Mouse (Mus musculus) hindbrain, embryonic 12.5 days (tissue): ENCODE results near the gene St6galnac3. TPM values are rescaled to one million over a fixed set of nuclear protein-coding genes. Genes with fewer than 3 reads are reported as not detected.

Experiments
- ATAC-seq: fragments of 200-750 bp; cut with Nextera tagmentation; 2 replicates; pipeline ENCODE4 v1.8.0; 2017; ENCODE audit warnings: moderate TSS enrichment; ENCODE audit not compliant: low FRiP score
- H3K27ac ChIP-seq: fragments of 300-500 bp; sonication (generic); 2 replicates; pipeline ENCODE4 v1.5.1; 2016; ENCODE audit warnings: mild to moderate bottlenecking
- H3K27me3 ChIP-seq: fragments of 300-500 bp; sonication (generic); 2 replicates; pipeline ENCODE4 v1.6.1; 2016; ENCODE audit warnings: mild to moderate bottlenecking
- H3K36me3 ChIP-seq: fragments of 300-500 bp; sonication (generic); 2 replicates; pipeline ENCODE4 v1.6.1; 2016; ENCODE audit warnings: mild to moderate bottlenecking
- H3K4me1 ChIP-seq: fragments of 300-500 bp; sonication (generic); 2 replicates; pipeline ENCODE4 v1.6.1; 2016
- H3K4me2 ChIP-seq: fragments of 300-500 bp; sonication (generic); replicated peaks from 2 replicates; pipeline ENCODE4 v1.6.1; 2016; ENCODE audit warnings: mild to moderate bottlenecking
- H3K4me3 ChIP-seq: fragments of 300-500 bp; sonication (generic); 2 replicates; pipeline ENCODE4 v1.5.1; 2016; ENCODE audit warnings: mild to moderate bottlenecking
- H3K9ac ChIP-seq: fragments of 300-500 bp; sonication (generic); 2 replicates; pipeline ENCODE4 v1.6.1; 2016; ENCODE audit warnings: mild to moderate bottlenecking, moderate library complexity
- H3K9me3 ChIP-seq: fragments of 300-500 bp; sonication (generic); replicated peaks from 2 replicates; pipeline ENCODE4 v1.6.1; 2016; ENCODE audit warnings: mild to moderate bottlenecking
- WGBS: fragments of 180-500 bp; shearing (Covaris S2); methylation state at CpG from one replicate; pipeline ENCODE4 v1.1.7; 2016; 5-methylcytosine and 5-hydroxymethylcytosine counted together
- polyA plus RNA-seq: library from polyadenylated mRNA; unstranded; fragments of >200 nt; fragmentation: Nextera tagmentation; extraction: Ambion mirVana; gene quantifications from 2 replicates; pipeline ENCODE4 v1.2.1, GENCODE M21; 2016

Gene St6galnac3
- polyA plus RNA-seq, 1 experiment from 2014 or later, result 40.8 TPM

DNA sequence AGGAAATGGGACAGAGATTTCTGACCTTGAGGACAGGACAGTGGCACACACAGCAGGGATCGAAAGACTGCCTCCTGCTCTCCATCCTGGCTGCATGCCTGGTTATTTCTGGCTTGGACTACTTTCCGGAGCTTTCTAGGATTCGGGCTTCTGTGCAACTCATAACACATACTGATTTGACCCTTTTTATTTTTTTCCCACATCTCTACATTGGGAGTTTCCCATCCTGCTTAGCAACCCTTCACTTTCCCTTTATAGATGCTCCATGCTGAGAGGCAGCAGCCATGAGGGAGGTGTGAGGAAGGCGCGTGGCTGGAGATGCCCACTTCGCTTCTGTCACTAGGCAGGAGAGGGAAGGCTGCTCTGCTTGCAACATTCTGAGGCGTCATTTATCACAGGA lies 240.3 kb downstream of the St6galnac3 start:
- no peak for ATAC-seq
- no peaks in the 10 kb centered on the region for H3K36me3 ChIP-seq
- H3K9ac ChIP-seq, result no peak overlapping the region
- H3K27ac ChIP-seq, result no peak overlapping the region
- no peak overlapping the region for H3K4me3 ChIP-seq
- no peak overlapping the region for H3K4me2 ChIP-seq
- 76% methylated on average over 7 of the region's 7 CpGs for WGBS
- no peaks in the 10 kb centered on the region for H3K27me3 ChIP-seq
- no peaks in the 10 kb centered on the region for H3K9me3 ChIP-seq
- H3K4me1 ChIP-seq, result peaks cover 8% of the 10 kb centered on the region

DNA sequence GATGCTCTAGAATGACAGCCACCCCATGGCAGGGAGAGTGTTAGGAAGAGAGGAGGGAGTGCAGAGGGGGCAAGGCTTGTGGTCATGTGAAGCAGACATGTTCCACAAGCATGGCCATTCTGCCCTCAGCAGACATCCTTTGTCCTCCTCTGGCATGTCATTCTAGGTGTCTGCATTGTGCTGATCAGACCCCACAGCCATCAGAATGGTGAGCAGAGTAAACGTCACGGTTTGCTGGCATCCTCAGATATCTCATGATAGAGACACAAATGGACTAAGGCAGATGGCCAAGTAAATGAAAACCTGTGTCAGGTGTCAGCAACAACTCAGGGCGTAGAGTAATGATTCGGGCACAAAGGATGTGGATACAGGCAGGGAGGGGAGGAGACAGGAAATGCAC lies 241.3 kb downstream of the St6galnac3 start:
- H3K4me2 ChIP-seq, result no peak overlapping the region
- H3K9me3 ChIP-seq, result no peaks in the 10 kb centered on the region
- no peak overlapping the region for H3K9ac ChIP-seq
- 88% methylated on average over 4 of the region's 4 CpGs for WGBS
- H3K27me3 ChIP-seq, result no peaks in the 10 kb centered on the region
- no peaks in the 10 kb centered on the region; the same call in 1 of the 2 replicates for H3K4me1 ChIP-seq
- no peak overlapping the region for H3K4me3 ChIP-seq
- no peak overlapping the region for H3K27ac ChIP-seq
- H3K36me3 ChIP-seq, result no peaks in the 10 kb centered on the region
- no peak for ATAC-seq

DNA sequence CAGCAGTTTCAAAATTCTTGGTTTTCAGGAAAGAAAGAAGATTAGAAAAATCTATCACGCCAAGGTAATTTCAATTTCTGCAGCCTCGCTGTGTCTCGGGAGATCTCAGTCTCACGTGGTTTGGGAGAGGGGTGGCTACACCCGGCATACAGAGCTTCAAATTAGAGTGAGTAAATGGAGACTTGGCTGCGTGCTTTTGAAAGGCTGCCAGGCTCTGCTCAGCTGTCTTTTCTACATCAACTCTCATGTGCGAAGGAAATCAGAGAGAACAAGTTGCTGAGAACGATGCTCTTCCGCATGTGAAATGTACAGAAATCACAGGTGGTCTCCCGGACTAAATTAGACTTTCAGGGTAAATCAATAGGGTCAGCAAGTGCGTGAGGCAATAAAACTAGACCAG lies 242.9 kb downstream of the St6galnac3 start:
- no peaks in the 10 kb centered on the region for H3K27me3 ChIP-seq
- no peak overlapping the region for H3K27ac ChIP-seq
- H3K36me3 ChIP-seq, result no peaks in the 10 kb centered on the region
- no peaks in the 10 kb centered on the region for H3K4me1 ChIP-seq
- no peaks in the 10 kb centered on the region for H3K9me3 ChIP-seq
- no peak overlapping the region for H3K4me2 ChIP-seq
- no peak overlapping the region for H3K9ac ChIP-seq
- no peak for ATAC-seq
- 74% methylated on average over 11 of the region's 11 CpGs for WGBS
- no peak overlapping the region for H3K4me3 ChIP-seq

DNA sequence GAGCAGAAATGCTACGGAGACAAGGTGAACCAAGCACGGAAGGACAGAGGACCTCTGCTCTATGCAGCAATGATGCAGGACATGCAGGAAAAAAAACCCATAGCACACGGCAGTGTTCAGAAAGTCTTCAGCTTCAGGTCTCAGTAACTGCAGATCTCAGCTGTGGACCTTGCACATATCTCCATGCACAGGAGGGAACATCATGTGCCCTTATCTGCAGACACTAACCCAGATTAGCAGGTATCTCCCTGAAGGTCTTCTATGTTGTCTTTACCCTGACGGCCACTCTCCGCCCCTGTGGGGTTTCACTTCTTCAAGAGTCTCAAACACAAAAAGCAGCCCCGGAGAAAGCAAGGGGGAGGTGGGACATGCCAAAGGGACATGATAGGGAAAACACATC lies 244.0 kb downstream of the St6galnac3 start:
- no peaks in the 10 kb centered on the region for H3K27me3 ChIP-seq
- H3K27ac ChIP-seq, result no peak overlapping the region
- H3K4me3 ChIP-seq, result no peak overlapping the region
- H3K9me3 ChIP-seq, result no peaks in the 10 kb centered on the region
- no peaks in the 10 kb centered on the region for H3K4me1 ChIP-seq
- no peak overlapping the region for H3K4me2 ChIP-seq
- no peak overlapping the region for H3K9ac ChIP-seq
- no peak for ATAC-seq
- whole genome bisulfite sequencing, result 91% methylated on average over 6 of the region's 6 CpGs
- H3K36me3 ChIP-seq, result no peaks in the 10 kb centered on the region

DNA sequence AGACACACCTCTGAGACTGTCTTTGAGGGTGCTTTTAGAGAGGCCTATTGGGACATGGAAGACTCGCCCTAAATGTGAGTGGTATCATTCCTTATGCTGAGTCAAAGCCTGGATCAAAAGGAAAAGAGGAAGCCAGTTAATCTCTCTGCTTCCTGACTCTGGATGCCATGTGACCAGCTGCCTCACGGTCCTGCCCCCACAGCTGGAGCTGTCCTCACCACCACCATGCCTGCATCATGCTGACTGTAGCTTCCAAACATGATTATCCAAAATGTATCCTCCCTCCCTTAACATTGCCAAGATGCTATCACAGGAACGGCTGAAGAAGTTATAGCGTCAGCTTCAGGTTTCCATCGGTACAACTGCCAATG lies 244.4 kb downstream of the St6galnac3 start:
- Histone ChIP-seq H3K4me3 (no peak overlapping the region), H3K9me3 (no peaks in the 10 kb centered on the region)

DNA sequence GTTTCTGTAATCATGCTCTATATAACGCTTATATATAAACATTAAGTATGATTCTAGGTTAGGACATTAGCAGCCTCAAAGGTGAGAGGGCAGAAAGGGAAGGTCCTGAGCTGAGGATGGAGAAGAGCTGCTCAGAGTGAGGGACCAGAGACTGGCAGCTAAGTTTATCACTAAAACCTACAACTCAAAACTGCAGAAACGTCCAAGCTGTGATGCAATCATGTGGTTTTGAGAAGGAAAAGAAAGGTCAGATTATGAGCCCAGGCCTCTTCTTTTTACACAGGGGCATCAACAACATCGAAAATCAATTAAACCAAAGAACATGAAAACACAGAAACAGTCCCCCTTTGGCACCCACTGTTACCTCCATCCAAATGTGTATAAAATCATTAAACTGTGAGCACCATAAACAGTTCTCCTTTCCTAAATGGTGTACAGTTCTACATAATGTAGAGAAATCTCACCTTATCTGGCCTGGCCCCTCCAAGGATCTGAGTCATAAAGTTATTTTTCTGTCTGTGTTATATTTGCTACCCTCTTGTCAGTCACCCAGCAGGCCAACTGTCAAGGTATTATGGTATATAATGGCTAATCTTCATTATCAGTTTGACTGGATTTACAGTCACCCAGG lies 244.9 kb downstream of the St6galnac3 start:
- Histone ChIP-seq H3K9ac (no peak overlapping the region), H3K9me3 (no peaks in the 10 kb centered on the region), H3K4me2 (no peak overlapping the region), H3K4me3 (no peak overlapping the region), H3K27ac (no peak overlapping the region), H3K27me3 (no peaks in the 10 kb centered on the region), H3K4me1 (no peaks in the 10 kb centered on the region), H3K36me3 (no peaks in the 10 kb centered on the region)
- no peak for ATAC-seq
- WGBS, result 88% methylated on average over 3 of the region's 3 CpGs

More for the DNA sequence above, 244.4 kb downstream of the St6galnac3 start:
- H3K4me2 ChIP-seq, result no peak overlapping the region
- WGBS, result 83% methylated on average over 5 of the region's 5 CpGs
- no peaks in the 10 kb centered on the region for H3K4me1 ChIP-seq
- ATAC-seq, result no peak
- no peaks in the 10 kb centered on the region for H3K36me3 ChIP-seq
- H3K27ac ChIP-seq, result no peak overlapping the region
- H3K27me3 ChIP-seq, result no peaks in the 10 kb centered on the region
- no peak overlapping the region for H3K9ac ChIP-seq

DNA sequence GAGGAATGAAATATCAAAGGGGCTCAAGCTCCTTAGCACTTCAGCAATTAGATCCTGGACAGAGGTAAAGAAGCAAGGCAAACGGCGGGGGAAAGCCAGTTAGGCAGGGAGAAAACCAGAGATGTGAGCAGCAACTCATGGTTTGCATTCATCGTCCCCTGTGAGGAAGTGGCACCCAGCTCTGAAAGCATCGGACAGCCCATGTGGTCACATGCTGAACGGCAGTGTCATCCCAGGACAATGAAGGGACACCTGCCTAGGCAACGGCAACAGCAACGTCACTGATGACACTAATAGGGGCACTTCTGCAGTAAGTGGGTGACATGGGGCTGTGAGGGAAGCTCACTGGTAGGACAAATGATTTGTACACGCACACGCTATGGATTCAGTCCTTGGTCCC lies 249.1 kb downstream of the St6galnac3 start:
- H3K4me3 ChIP-seq, result no peak overlapping the region
- 0 out of 2 replicates have a peak, but pooled peaks cover 4% of the 10 kb centered on the region for H3K4me1 ChIP-seq
- H3K9me3 ChIP-seq, result no peaks in the 10 kb centered on the region
- no peak overlapping the region for H3K27ac ChIP-seq
- no peak overlapping the region for H3K9ac ChIP-seq
- WGBS, result 95% methylated on average over 9 of the region's 9 CpGs
- H3K36me3 ChIP-seq, result no peaks in the 10 kb centered on the region
- no peak for ATAC-seq
- no peaks in the 10 kb centered on the region for H3K27me3 ChIP-seq
- H3K4me2 ChIP-seq, result no peak overlapping the region

DNA sequence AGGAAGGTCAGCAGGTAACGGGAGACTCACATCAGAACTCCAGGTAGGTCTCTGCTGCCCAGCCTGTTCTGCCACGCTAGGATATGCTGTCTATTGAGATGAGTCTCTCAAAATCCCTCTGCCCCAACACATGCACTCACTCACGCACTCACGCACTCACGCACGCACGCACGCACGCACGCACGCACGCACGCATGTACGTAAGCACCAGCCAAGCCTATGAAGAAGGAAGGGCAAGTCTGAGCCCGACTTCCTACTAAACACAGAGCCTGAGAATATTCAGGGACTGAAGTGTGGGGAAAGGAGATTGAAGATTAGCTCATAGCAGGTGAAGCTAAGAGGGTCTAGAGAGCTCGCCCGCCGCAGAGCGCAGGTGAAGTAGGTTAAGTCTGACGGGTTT lies 249.5 kb downstream of the St6galnac3 start:
- WGBS, result 95% methylated on average over 20 of the region's 20 CpGs

DNA sequence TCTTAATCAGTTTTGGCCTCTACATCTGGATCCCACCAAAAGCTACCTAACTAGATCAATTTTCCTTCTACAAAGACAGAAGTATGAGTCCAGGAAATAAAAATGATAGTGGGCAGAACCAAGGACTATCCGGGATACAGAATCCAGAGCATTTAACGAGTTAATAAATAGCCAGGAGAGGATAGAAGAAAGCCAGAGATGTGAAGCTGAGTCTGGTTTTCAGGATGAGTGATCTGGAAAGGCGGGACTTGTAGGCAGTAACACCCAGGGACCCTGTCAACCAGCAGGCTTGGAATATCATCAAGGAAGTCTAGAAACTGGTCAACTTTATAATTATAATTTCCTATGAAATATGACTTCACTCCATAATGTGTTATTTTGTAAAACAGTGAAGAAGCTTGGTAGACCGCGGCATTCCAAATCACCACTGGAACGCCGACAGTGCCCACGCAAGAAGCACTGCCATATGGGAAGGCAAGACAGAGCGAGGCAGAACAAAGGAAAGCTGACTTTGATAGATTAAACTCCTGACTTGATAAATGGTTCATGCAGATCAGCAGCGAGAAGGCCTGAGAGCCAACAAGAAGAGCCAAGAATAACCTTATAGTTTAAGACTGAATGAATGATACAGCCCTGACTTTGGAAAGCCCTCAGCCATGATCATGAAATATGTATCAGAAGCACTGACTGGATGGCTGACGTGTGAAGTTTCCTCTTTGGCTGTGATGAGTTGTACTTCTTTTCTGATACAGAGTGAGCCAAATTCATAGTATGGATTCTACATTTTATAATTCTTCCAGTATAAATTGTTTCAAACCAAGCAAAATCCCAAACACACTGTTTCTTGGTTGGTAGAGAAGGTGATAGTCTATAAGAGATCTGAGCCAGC lies 252.1 kb downstream of the St6galnac3 start:
- no peak overlapping the region for H3K9ac ChIP-seq
- H3K9me3 ChIP-seq, result no peaks in the 10 kb centered on the region
- H3K27ac ChIP-seq, result no peak overlapping the region
- H3K4me1 ChIP-seq, result peaks cover 11% of the 10 kb centered on the region; the same call in 1 of the 2 replicates
- WGBS, result 62% methylated on average over 11 of the region's 11 CpGs
- H3K4me2 ChIP-seq, result no peak overlapping the region
- no peaks in the 10 kb centered on the region for H3K27me3 ChIP-seq
- peak; percentile 52; the same call in 1 of the 2 replicates for ATAC-seq
- H3K4me3 ChIP-seq, result no peak overlapping the region
- H3K36me3 ChIP-seq, result no peaks in the 10 kb centered on the region

More for the DNA sequence above, 249.5 kb downstream of the St6galnac3 start:
- ATAC-seq, result no peak
- Histone ChIP-seq H3K4me1 (0 out of 2 replicates have a peak, but pooled peaks cover 4% of the 10 kb centered on the region), H3K9me3 (no peaks in the 10 kb centered on the region), H3K27me3 (no peaks in the 10 kb centered on the region), H3K36me3 (no peaks in the 10 kb centered on the region), H3K4me2 (no peak overlapping the region), H3K27ac (no peak overlapping the region), H3K9ac (no peak overlapping the region), H3K4me3 (no peak overlapping the region)

DNA sequence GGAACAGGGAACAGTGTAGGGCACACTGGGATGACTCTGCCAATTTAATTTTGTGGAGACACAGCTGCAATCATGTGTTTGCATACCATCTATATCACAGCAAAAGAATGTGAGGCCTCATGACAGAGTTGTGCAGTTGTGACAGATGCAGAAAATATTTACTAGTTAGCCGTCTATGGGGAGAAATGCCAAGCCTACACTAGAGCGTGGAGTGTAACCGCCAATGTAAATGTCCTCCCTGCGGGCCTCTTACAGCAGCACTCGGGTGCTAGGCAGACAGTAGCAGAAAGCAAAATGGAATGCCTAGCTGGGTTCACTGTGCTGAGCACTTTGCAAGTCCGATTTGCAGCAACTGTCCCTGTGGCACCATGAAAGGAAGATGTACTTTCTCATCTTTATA lies 261.1 kb downstream of the St6galnac3 start:
- 85% methylated on average over 6 of the region's 6 CpGs for WGBS

DNA sequence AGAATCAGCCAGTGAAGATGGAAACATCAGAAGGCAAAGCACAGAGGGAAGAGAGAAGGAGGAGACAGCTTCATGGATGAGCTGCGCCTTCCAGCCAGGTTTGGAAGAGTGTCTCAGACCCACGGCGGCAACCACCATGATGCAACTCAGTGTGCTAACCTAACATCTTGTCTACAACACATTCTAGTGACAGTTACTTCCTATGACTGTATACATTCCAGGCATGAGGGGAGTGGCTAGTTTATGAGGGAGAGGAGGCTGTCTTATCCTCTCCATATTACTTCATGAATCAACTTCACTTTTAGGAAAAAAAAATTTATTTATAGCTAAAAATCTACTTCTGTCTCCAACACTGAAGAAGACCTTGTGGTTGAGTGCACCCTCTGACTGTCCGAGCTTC lies 264.8 kb downstream of the St6galnac3 start:
- no peak overlapping the region for H3K27ac ChIP-seq
- no peaks in the 10 kb centered on the region for H3K36me3 ChIP-seq
- H3K9me3 ChIP-seq, result no peaks in the 10 kb centered on the region; the same call in 1 of the 2 replicates
- H3K9ac ChIP-seq, result no peak overlapping the region
- ATAC-seq, result no peak
- 98% methylated on average over 4 of the region's 4 CpGs for WGBS
- H3K27me3 ChIP-seq, result no peaks in the 10 kb centered on the region
- H3K4me2 ChIP-seq, result no peak overlapping the region
- H3K4me1 ChIP-seq, result no peaks in the 10 kb centered on the region
- H3K4me3 ChIP-seq, result no peak overlapping the region

More for the DNA sequence above, 261.1 kb downstream of the St6galnac3 start:
- no peak for ATAC-seq
- H3K4me2 ChIP-seq, result no peak overlapping the region
- H3K9me3 ChIP-seq, result peaks cover 4% of the 10 kb centered on the region; the same call in 1 of the 2 replicates
- H3K9ac ChIP-seq, result no peak overlapping the region
- no peak overlapping the region for H3K27ac ChIP-seq
- H3K36me3 ChIP-seq, result peaks cover 5% of the 10 kb centered on the region; the same call in 1 of the 2 replicates
- no peak overlapping the region for H3K4me3 ChIP-seq
- H3K27me3 ChIP-seq, result no peaks in the 10 kb centered on the region
- peaks cover 2% of the 10 kb centered on the region; the same call in 1 of the 2 replicates for H3K4me1 ChIP-seq

DNA sequence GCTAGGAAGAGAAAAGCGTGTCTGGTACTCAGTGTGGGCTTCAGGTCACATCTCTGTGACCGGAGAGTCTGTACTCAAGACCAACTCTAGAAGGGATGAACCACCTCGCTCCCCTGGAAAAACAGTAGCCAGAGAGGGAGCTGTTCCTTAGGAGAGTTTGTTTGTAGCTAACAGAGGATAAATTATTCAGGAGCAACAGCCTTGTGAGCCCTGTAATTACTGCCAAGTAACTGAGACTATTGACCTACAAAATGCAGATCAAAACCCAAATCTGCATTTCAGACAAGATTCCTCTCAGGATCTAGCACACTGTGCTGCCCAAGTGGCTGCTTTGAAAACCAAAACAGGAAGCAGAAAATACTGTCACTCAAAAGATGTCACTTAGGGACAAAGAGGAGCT lies 266.4 kb downstream of the St6galnac3 start:
- Histone ChIP-seq H3K4me2 (no peak overlapping the region), H3K4me3 (no peak overlapping the region), H3K4me1 (no peaks in the 10 kb centered on the region), H3K27ac (no peak overlapping the region), H3K27me3 (no peaks in the 10 kb centered on the region), H3K36me3 (no peaks in the 10 kb centered on the region), H3K9me3 (no peaks in the 10 kb centered on the region; the same call in 1 of the 2 replicates), H3K9ac (no peak overlapping the region)
- no peak for ATAC-seq
- WGBS, result 76% methylated on average over 3 of the region's 3 CpGs
